Mouse (Mus musculus): ENCODE results near the gene Mfng.

- no peak for TF ChIP-seq CTCF (IDR thresholded peaks at IDR 0.05; ENCODE audit: low read depth, low read length)
- no peak for TF ChIP-seq EP300 (IDR thresholded peaks at IDR 0.05; ENCODE audit: insufficient read depth, low read depth, low read length)
- TF ChIP-seq POLR2A (IDR thresholded peaks at IDR 0.05; ENCODE audit: insufficient read depth, low read length) = no peak
Measured at GRCm38 (mm10) chr15:78720532-78720931, 52.7 kb downstream of the Mfng start.
